Mouse (Mus musculus) megakaryocyte, embryonic 14.5 days (primary cell): ENCODE measurements around the gene Trim61. TPM values are rescaled to one million over a fixed set of nuclear protein-coding genes. Genes with fewer than 3 reads are reported as not detected.

ENCODE experiments used
- H3K27me3 ChIP-seq: replicated peaks from 2 replicates; pipeline ENCODE3; 2012; ENCODE audit warnings: inconsistent platforms
- H3K36me3 ChIP-seq: replicated peaks from 2 replicates; pipeline ENCODE3; 2012; ENCODE audit warnings: low read length, inconsistent platforms, mixed read lengths
- H3K4me1 ChIP-seq: 2 replicates; pipeline ENCODE4 v1.6.1; 2012; ENCODE audit warnings: inconsistent platforms
- H3K4me3 ChIP-seq: replicated peaks from 2 replicates; pipeline ENCODE3; 2012; ENCODE audit warnings: moderate library complexity, mild to moderate bottlenecking, inconsistent platforms
- H3K9me3 ChIP-seq: 2 replicates; pipeline ENCODE4 v1.6.1; 2012; ENCODE audit warnings: inconsistent platforms
- FLI1 ChIP-seq: IDR thresholded peaks from 2 replicates; pipeline ENCODE4 v1.6.1; 2012; ENCODE audit warnings: low read length, inconsistent platforms, mixed read lengths
- GATA1 ChIP-seq: IDR thresholded peaks from 3 replicates; pipeline ENCODE4 v1.6.1; 2012; ENCODE audit warnings: mixed read lengths, low read length, inconsistent platforms, borderline replicate concordance
- polyA plus RNA-seq: library from polyadenylated mRNA; stranded (reverse); fragments of >175 nt; gene quantifications from 2 replicates; pipeline ENCODE4 v1.2.3, GENCODE M21; 2012; ENCODE audit warnings: low replicate concordance; ENCODE audit not compliant: insufficient read depth

Gene Trim61
- 0.86 TPM in 1 of 2 replicates, not detected in the other for polyA plus RNA-seq

DNA sequence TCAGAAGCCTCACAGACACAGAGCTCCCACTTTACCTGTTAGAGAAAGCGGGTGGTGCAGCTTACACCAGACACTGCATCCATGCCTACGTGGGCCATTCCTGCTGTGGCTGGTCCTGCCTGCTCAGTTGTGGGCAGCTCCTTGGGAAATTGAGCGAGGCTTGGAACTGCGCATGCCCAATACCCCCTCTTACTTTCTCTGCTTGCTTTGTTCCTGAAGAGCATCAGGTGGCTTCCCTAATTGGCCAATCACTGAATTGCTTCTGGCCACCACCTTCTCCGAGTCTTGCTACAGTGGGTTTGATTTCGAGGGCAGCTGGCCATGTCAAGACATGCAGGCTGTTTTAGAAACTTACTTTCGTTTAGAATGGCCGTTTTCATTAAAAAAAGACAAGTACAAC, at the start of gene Trim61, which contains the start of gene Trim60:
Trim61 (minus strand) TSS at position 101 of the 400 bp plus-strand sequence.
Trim60 (minus strand) TSS at position 162 of the 400 bp plus-strand sequence.
- no peak for TF ChIP-seq GATA1
- no peak for TF ChIP-seq FLI1

DNA sequence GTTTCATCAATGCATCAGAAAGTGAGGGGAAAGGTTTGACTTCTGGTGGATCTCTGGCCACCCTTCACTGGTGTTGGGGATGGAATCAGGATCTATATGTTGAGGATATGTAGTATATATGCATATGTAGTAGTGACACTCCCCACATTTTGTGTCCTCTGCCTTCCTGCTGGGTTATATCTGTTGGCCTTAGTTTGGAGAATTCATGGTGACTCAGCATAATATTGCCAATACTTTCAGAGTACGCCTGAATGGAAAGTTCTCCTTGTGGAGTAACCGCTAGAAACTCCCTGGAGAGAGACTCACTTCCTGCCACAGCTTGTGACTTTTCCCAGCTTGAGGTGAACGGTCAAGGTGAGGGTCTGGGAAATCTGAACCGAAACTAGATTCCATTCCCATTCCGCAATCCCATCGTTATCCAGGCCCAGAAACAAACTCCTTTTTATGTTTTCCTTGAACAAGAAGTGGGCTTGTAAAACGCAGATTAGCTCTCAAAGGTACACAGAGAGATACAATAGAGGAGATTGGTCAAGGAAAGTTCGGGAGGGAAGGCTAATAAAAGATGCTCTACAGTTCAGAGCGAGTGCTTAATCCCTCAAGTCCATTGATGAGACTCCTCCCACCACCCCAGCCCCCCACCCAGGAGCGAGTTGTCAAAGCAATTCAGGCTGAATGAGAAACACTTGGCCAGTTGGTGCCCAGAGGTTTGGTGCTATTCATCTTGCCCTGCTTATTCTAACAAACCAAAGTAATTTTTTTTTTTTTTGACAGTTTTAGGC, 49.6 kb upstream of the Trim61 start:
- H3K4me1 ChIP-seq: 0 out of 2 replicates have a peak, but pooled peaks cover 3% of the 10 kb centered on the region
- peaks cover 7% of the 10 kb centered on the region for H3K9me3 ChIP-seq
- no peaks in the 10 kb centered on the region for H3K36me3 ChIP-seq
- no peak for TF ChIP-seq FLI1
- no peak for TF ChIP-seq GATA1
- H3K27me3 ChIP-seq: no peaks in the 10 kb centered on the region
- H3K4me3 ChIP-seq: no peak overlapping the region

More for the DNA sequence above, at the start of gene Trim61, which contains the start of gene Trim60:
- Histone ChIP-seq H3K27me3 (no peaks in the 10 kb centered on the region), H3K4me3 (no peak within 1 kb of the TSS), H3K36me3 (no peaks in the 10 kb centered on the region), H3K9me3 (peaks cover 46% of the 10 kb centered on the region), H3K4me1 (no peaks in the 10 kb centered on the region)

DNA sequence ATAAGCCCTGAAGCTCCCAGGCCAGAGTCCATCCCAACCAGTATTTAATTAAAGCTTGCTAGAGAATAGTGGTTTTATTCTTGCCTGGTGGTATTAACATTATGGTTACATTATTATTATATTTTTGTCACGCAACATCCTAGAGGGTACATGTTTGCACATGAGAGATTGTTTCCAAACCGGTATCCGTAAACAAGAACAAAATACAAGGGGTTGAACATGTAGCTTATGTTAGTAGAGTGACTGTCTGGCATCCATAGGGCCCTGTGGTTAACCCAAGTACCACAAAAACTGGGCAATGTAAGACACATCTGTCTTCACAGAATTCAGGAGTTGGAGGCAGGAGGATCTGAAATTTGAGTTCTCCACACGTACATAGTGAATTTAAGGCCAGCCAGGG, 48.7 kb upstream of the Trim61 start:
- 0 out of 2 replicates have a peak, but pooled peaks cover 3% of the 10 kb centered on the region for H3K4me1 ChIP-seq
- no peak overlapping the region for H3K4me3 ChIP-seq
- peaks cover 10% of the 10 kb centered on the region for H3K9me3 ChIP-seq
- H3K27me3 ChIP-seq: no peaks in the 10 kb centered on the region
- TF ChIP-seq GATA1: no peak
- TF ChIP-seq FLI1: no peak
- no peaks in the 10 kb centered on the region for H3K36me3 ChIP-seq

DNA sequence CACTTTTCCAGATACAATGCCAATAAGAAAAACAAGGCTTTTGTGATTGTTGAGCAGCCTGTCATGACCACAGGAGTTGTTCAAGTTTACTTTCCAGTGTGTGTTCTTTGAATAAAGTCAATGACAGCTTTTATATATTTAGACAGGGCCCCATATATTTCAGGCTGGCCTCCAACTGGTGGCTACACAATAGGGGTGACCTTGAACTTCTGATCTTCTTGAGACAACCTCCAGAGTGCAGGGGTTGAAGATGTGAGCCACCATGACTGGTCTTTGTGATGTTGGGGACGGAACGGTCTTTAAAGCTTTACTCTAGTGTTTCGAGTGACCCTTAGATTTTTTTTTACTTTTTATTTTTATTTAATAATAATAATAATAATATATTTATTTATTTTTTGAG, 47.3 kb upstream of the Trim61 start:
- Histone ChIP-seq H3K9me3 (peaks cover 10% of the 10 kb centered on the region), H3K36me3 (no peaks in the 10 kb centered on the region), H3K4me1 (0 out of 2 replicates have a peak, but pooled peaks cover 3% of the 10 kb centered on the region), H3K27me3 (no peaks in the 10 kb centered on the region), H3K4me3 (no peak overlapping the region)
- no peak for TF ChIP-seq FLI1
- TF ChIP-seq GATA1: no peak

DNA sequence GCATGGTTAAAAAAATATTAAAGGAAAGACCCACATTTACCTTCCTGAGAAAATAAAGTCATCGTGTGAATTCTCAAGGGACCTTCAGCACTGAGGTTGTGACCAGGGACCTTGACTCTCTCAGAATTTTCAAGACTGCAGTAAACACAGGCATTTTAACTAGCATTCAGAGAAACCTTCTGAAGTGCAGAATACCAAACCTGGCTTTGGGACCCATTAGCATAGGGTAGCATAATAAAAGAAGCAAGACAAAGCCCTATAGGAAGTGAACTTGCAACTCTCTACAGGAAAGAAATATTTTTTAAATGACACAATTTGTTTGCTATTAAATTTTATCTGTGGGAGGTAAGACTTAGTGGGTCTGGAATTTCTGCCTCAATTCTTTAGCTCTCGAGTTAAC, 45.7 kb upstream of the Trim61 start:
- Histone ChIP-seq H3K4me3 (no peak overlapping the region), H3K9me3 (peaks cover 3% of the 10 kb centered on the region; the same call in 1 of the 2 replicates), H3K4me1 (0 out of 2 replicates have a peak, but pooled peaks cover 3% of the 10 kb centered on the region), H3K36me3 (no peaks in the 10 kb centered on the region), H3K27me3 (no peaks in the 10 kb centered on the region)
- TF ChIP-seq GATA1: no peak
- no peak for TF ChIP-seq FLI1

DNA sequence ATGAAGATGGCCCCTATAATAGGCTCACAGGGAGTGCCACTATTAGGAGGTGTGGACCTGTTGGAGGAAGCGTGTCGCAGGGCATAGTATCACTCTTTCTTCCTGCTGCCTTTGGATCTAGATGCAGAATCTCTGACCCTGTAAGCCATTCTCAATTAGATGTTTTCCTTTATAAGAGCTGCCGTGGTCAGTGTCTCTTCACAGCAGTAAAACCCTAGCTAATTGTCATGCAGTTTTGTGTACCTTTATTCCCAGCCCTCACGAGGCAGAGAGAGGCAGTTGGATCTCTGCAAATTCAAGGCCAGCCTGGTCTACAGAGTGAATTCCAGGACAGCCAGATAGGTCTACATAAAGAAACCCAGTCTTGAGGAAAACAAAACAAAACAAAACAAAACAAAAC, 43.9 kb upstream of the Trim61 start:
- Histone ChIP-seq H3K9me3 (peaks cover 3% of the 10 kb centered on the region; the same call in 1 of the 2 replicates), H3K4me1 (no peaks in the 10 kb centered on the region), H3K27me3 (no peaks in the 10 kb centered on the region), H3K4me3 (no peak overlapping the region), H3K36me3 (no peaks in the 10 kb centered on the region)
- no peak for TF ChIP-seq GATA1
- TF ChIP-seq FLI1: no peak

DNA sequence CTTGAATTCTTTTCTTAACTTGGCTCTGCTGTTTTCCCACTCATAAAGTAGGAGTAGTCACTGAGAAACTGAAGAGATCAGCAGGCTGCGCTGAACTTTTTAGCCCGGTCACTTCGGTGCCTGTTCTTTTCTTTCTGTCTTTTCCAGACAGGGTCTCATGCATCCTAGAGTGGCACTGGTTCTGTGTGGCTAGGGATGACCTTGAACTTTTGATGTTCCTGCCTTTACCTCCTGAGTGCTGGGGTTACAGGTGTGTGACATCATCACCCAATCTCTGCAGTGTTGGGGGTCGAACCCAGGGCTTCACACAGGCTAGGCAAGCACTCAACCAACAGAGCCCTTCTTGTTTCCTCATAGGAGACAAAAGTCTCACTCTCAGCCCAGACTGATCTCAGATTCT, 38.4 kb upstream of the Trim61 start:
- Histone ChIP-seq H3K9me3 (no peaks in the 10 kb centered on the region), H3K27me3 (no peaks in the 10 kb centered on the region), H3K4me3 (no peak overlapping the region), H3K36me3 (no peaks in the 10 kb centered on the region), H3K4me1 (no peaks in the 10 kb centered on the region)
- no peak for TF ChIP-seq GATA1
- TF ChIP-seq FLI1: no peak

DNA sequence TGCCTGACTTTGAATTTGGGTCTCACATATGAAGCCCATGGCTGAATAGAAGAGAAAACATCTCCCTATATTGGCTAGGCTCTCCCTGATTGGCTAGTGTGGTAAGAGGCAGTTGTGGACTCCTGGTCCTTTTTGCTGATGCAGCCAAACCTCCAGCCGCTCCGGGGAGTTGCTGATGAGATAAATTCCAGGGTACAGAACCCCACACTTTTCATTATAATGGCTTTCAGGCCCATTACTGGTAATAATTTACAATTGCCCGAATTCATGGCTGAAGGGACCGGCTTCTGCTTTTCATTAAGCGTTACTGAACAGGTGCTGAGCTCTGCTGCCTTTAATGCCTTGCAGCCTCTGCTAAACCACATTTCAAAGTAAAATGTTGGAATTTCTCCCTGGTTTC, 35.6 kb upstream of the Trim61 start:
- TF ChIP-seq FLI1 (no peak), GATA1 (no peak)
- H3K4me3 ChIP-seq: no peak overlapping the region
- no peaks in the 10 kb centered on the region for H3K4me1 ChIP-seq
- no peaks in the 10 kb centered on the region for H3K36me3 ChIP-seq
- H3K9me3 ChIP-seq: peaks cover 3% of the 10 kb centered on the region; the same call in 1 of the 2 replicates
- H3K27me3 ChIP-seq: no peaks in the 10 kb centered on the region

DNA sequence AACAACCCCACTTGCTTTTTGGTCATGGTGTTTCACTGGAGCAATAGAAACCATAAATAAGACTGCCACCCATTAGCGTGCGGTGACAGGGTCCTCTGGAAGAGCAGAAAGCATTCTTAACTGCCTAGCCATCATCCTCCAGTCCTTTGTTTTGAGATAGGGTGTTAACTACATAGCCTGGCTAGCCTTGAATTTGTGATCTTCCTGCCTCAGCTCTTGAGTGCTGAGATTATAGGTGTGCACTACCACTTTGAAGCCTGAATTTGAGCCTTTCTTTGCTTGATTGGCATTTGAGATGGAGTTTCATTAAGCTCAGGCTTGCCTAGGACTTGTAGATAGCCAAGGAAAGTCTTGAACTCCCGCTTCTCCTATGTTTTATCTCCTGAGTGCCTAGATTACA, 35.2 kb upstream of the Trim61 start:
- Histone ChIP-seq H3K27me3 (no peaks in the 10 kb centered on the region), H3K9me3 (peaks cover 3% of the 10 kb centered on the region; the same call in 1 of the 2 replicates), H3K4me1 (no peaks in the 10 kb centered on the region), H3K36me3 (no peaks in the 10 kb centered on the region), H3K4me3 (no peak overlapping the region)
- TF ChIP-seq FLI1 (no peak), GATA1 (no peak)

DNA sequence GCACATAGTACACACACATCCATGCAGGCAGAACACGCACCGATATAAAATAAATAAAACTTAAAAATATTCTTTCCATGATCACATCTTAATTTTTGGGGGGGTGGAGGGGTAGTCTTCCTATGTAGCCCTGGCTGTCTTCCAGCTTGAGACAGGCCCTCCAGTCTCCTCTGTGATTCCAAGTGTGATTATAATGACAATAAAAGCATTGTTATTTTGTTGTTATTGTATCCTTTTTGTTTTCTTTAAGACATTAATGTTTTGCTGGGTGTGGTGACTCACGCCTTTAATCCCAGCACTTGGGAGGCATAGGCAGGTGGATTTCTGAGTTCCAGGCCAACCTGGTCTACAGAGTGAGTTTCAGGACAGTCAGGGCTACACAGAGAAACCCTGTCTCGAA, 29.5 kb upstream of the Trim61 start:
- no peak overlapping the region for H3K4me3 ChIP-seq
- H3K36me3 ChIP-seq: no peaks in the 10 kb centered on the region
- H3K27me3 ChIP-seq: no peaks in the 10 kb centered on the region
- TF ChIP-seq FLI1 (no peak), GATA1 (no peak)
- H3K4me1 ChIP-seq: no peaks in the 10 kb centered on the region
- H3K9me3 ChIP-seq: peaks cover 8% of the 10 kb centered on the region; the same call in 1 of the 2 replicates
